Mouse (Mus musculus) testis, adult 2 months (tissue): Measurements from ENCODE around the gene Mapk11. TPM values are rescaled to one million over a fixed set of nuclear protein-coding genes. Genes with fewer than 3 reads are reported as not detected.

Source experiments
- H3K27ac ChIP-seq: fragments of 200-500 bp; 2 replicates; pipeline ENCODE4 v1.5.1; 2012; ENCODE audit warnings: low read depth, low read length; ENCODE audit not compliant: control insufficient read depth, insufficient read depth
- H3K27me3 ChIP-seq: fragments of 200-500 bp; 2 replicates; pipeline ENCODE4 v1.6.1; 2012; ENCODE audit warnings: mild to moderate bottlenecking, low read length, moderate library complexity; ENCODE audit not compliant: control insufficient read depth, insufficient read depth
- H3K36me3 ChIP-seq: fragments of 200-500 bp; 2 replicates; pipeline ENCODE4 v1.6.1; 2012; ENCODE audit warnings: mild to moderate bottlenecking, low read length; ENCODE audit not compliant: control insufficient read depth, insufficient read depth
- H3K4me1 ChIP-seq: fragments of 200-500 bp; 2 replicates; pipeline ENCODE4 v1.6.1; 2012; ENCODE audit warnings: low read length; ENCODE audit not compliant: control insufficient read depth, insufficient read depth
- H3K4me3 ChIP-seq: fragments of 200-500 bp; 2 replicates; pipeline ENCODE4 v1.5.1; 2012; ENCODE audit warnings: low read depth, mild to moderate bottlenecking, low read length, moderate library complexity, mixed read lengths; ENCODE audit not compliant: control insufficient read depth
- CTCF ChIP-seq: fragments of 200-500 bp; IDR thresholded peaks from 2 replicates; pipeline ENCODE4 v1.5.1; 2012; ENCODE audit warnings: low read depth, mild to moderate bottlenecking, inconsistent platforms, low read length, moderate library complexity; ENCODE audit not compliant: control insufficient read depth, insufficient read depth, insufficient replicate concordance
- POLR2A ChIP-seq: fragments of 200-500 bp; IDR thresholded peaks from 2 replicates; pipeline ENCODE4 v1.6.1; 2012; ENCODE audit warnings: low read depth, mild to moderate bottlenecking, inconsistent platforms, low read length, moderate library complexity; ENCODE audit not compliant: control insufficient read depth
- polyA plus RNA-seq: library from polyadenylated mRNA; depleted of rRNA; stranded (reverse); fragments of >200 nt; gene quantifications from 2 replicates; pipeline ENCODE4 v1.2.3, GENCODE M21; 2012

Gene Mapk11
- polyA plus RNA-seq, 1 experiment, result 2.6 TPM

DNA sequence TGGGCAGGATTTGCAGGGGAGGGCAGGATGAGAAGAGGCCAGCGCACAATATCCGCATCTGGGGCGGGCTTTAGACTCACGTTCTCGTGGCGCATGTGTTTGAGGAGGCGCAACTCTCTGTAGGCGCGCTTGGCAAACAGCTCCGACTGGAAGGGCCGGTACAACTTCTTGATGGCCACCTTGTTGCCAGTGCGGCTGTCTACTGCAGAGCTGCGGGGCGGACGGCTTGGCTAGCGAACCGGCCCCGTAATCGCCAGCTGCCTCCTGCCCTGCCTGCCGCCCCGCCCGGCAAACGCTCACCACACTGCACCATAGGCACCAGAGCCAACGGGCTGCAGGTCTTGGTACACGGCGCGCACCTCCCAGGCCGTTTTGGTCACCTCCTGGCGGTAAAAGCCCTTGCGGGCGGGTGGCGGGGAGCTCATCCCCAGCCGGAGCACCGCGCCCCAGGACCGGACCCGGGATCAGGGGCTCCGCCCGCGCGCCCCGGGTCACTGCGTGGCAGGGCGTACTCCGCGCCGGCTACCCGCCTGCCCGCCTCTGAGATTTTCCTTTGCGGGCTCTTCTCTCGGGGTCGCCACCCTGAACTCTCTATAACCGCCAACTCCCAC lies 9.3 kb downstream of the Mapk11 start:
- TF ChIP-seq CTCF (no peak), POLR2A (no peak)
- Histone ChIP-seq H3K36me3 (no peaks in the 10 kb centered on the region), H3K4me1 (peaks cover 14% of the 10 kb centered on the region), H3K4me3 (peak overlapping the region; percentile 33), H3K27ac (no peak overlapping the region), H3K27me3 (no peaks in the 10 kb centered on the region; the same call in 1 of the 2 replicates)

DNA sequence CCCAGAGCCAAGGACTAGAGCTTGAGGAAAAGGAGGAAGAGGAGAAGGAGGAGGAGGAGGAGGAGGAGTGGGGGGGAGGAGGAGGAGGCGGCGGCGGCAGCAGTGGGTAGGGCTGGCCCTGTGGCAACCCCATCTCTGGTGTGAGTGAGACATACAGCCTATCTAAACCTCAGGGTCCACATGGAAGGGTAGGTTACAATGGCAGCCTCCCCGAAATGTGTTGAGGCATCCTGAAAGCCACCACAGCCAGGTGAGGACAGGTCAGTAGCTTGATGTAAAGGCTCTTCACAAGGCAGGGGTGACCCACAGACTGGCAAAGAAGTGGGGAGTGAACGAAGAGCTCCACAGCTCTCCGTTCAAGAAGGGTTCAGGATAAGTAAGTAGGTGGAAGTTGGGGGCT lies 10.9 kb downstream of the Mapk11 start:
- TF ChIP-seq POLR2A (no peak), CTCF (no peak)
- H3K27ac ChIP-seq, result no peak overlapping the region
- no peaks in the 10 kb centered on the region; the same call in 1 of the 2 replicates for H3K27me3 ChIP-seq
- peaks cover 14% of the 10 kb centered on the region for H3K4me1 ChIP-seq
- H3K4me3 ChIP-seq, result no peak overlapping the region
- H3K36me3 ChIP-seq, result no peaks in the 10 kb centered on the region

DNA sequence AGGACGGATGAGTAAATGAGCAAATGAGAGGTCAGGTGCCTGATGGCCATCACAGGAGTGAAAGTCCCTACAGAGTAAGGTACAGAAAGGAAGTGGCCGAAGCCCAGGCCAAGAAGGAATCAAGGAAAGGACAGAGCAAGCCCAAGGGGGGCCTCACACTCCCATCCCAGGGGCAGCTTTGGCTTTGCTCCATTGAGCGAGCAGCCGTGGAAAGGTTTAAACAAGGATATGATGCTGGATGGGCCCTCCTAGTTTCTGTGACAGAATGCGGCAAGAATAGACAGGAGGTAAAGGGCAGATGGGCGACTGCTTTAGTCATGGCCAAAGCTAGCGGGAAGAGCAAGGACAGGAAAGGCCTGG lies 11.4 kb downstream of the Mapk11 start:
- Histone ChIP-seq H3K27ac (no peak overlapping the region), H3K36me3 (no peaks in the 10 kb centered on the region), H3K27me3 (no peaks in the 10 kb centered on the region; the same call in 1 of the 2 replicates), H3K4me3 (no peak overlapping the region), H3K4me1 (peaks cover 14% of the 10 kb centered on the region)
- TF ChIP-seq CTCF (no peak), POLR2A (no peak)

DNA sequence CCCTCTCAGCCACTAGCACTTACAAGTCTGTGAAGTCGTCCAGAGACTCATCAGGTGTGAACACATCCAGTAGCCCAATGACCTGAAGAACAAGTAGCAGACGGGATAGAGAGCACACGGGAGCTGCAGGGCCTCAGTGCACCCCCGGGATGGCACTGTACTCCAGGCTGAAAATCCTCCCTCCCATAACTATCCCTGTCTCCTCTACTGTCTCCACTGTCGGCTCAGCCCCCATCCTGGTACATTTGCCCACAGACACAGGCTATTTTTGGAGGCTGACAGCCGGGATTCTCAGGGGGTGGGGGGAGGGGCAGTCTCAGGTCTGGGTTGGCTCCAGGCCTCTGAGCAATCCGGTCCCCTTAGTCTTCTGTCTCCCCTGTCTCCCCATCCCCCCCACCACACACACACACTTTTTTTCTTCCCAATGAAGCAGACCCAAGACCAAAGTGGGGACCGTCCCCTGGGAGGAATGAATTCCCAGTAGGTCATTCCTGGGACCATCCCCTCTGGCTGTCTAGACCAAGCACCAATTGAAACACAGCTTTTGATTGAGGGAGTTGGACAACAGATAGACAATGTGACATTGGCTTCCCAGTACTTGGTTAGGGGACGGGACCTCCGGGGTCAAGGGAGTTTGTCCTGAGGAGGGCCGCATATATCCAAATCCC lies 11.9 kb downstream of the Mapk11 start:
- no peaks in the 10 kb centered on the region for H3K36me3 ChIP-seq
- H3K27ac ChIP-seq, result no peak overlapping the region
- H3K27me3 ChIP-seq, result no peaks in the 10 kb centered on the region; the same call in 1 of the 2 replicates
- no peak for TF ChIP-seq CTCF
- TF ChIP-seq POLR2A, result no peak
- peaks cover 14% of the 10 kb centered on the region for H3K4me1 ChIP-seq
- no peak overlapping the region for H3K4me3 ChIP-seq

DNA sequence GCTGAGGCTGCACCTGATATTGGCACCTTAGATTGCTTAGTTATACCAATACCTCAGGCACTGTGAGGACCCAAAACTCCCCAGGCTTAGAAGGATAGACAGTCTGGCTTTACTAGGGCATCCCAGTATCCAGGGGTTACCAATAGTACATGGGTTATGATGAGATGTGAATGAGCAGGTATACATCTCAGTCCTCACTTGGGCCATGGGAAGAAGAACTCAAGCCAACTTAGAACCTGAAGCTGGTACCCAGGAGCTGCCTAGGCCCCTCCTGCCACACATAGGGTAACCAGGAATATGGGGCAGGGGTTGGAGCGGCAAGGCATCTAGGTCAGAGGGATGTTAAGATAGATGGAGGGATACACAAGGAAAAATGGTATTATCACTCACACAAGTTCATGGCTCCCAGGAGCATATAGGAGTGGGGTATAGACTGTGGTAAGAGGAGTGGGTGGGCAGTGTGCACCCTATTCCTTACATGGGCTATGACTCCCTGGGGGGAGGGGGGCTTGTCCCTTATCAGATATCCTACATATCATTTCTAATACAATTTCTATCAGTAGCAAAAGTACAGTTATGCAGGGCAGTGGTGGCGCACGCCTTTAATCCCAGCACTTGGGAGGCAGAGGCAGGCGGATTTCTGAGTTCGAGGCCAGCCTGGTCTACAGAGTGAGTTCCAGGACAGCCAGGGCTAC lies 12.8 kb downstream of the Mapk11 start:
- Histone ChIP-seq H3K4me1 (peaks cover 14% of the 10 kb centered on the region), H3K27ac (no peak overlapping the region), H3K4me3 (no peak overlapping the region), H3K36me3 (no peaks in the 10 kb centered on the region), H3K27me3 (no peaks in the 10 kb centered on the region; the same call in 1 of the 2 replicates)
- TF ChIP-seq POLR2A (no peak), CTCF (no peak)

DNA sequence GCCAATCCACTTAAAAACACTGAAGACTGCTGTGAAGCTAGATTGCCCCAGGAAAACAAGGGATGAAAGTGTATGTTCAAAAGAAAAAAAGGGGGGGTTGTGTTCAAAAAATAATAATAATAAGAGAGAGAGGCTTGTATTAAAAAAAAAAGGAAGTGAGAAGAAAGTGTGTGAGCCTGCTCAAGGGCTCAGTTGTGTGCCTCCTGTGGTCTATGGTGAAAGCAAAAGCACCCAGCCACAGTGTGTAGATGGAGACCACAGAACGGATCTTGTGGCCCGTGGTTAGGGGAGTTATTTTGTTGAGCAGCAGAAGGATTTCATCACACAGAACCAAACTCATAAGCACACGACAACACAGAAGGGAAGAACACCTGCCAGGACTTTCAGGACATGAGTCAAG lies 18.1 kb downstream of the Mapk11 start:
- TF ChIP-seq CTCF, result no peak
- TF ChIP-seq POLR2A, result no peak
- Histone ChIP-seq H3K27me3 (no peaks in the 10 kb centered on the region), H3K4me1 (peaks cover 5% of the 10 kb centered on the region), H3K27ac (no peak overlapping the region), H3K36me3 (no peaks in the 10 kb centered on the region), H3K4me3 (no peak overlapping the region)

DNA sequence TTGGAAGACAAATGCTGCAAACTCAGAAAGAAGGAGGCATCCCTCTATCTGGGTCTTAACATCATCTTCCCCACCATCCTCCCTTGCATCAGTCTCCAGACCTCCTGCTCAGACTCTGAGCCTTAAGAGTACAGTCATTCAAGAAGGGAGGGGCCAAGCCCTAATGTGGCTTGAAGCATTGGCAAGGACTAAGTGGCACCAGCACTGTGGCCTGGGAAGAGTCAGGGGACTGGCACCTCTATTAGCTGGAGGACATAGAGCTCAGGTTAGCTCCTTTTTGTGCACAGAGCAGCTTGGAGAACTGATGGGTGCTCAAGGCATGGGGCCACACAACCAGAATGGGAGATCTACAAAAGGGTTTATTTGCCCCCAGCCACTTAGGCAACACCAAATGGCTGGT lies 19.2 kb downstream of the Mapk11 start:
- no peaks in the 10 kb centered on the region for H3K27me3 ChIP-seq
- H3K4me3 ChIP-seq, result no peak overlapping the region
- TF ChIP-seq CTCF (no peak), POLR2A (no peak)
- H3K36me3 ChIP-seq, result no peaks in the 10 kb centered on the region
- H3K27ac ChIP-seq, result no peak overlapping the region
- H3K4me1 ChIP-seq, result peaks cover 5% of the 10 kb centered on the region
